Mouse (Mus musculus) small intestine, adult 2 months (tissue): Measurements from ENCODE around the gene Clec18a. TPM values are rescaled to one million over a fixed set of nuclear protein-coding genes. Genes with fewer than 3 reads are reported as not detected.
"Not testable (repeated sequence)": the region's sequence is repeated elsewhere in the genome, so short reads cannot be mapped to it uniquely, and the experiment has no call there.

Experiments used
- H3K27ac ChIP-seq: fragments of 200-500 bp; 2 replicates; pipeline ENCODE4 v1.5.1; 2012; ENCODE audit warnings: low read depth, low read length, control low read depth, inconsistent platforms; ENCODE audit not compliant: insufficient read depth
- H3K27me3 ChIP-seq: fragments of 200-500 bp; 2 replicates; pipeline ENCODE4 v1.6.1; 2012; ENCODE audit warnings: mild to moderate bottlenecking, moderate library complexity, low read length, inconsistent platforms; ENCODE audit not compliant: control insufficient read depth, insufficient read depth
- H3K36me3 ChIP-seq: fragments of 200-500 bp; 2 replicates; pipeline ENCODE4 v1.6.1; 2012; ENCODE audit warnings: mild to moderate bottlenecking, low read length, control low read depth, inconsistent platforms; ENCODE audit not compliant: control insufficient read depth, insufficient read depth
- H3K4me1 ChIP-seq: fragments of 200-500 bp; 2 replicates; pipeline ENCODE4 v1.6.1; 2012; ENCODE audit warnings: low read length, inconsistent platforms, mixed read lengths; ENCODE audit not compliant: control insufficient read depth, insufficient read depth, insufficient read length
- H3K4me3 ChIP-seq: fragments of 200-500 bp; 2 replicates; pipeline ENCODE4 v1.5.1; 2012; ENCODE audit warnings: low read depth, mild to moderate bottlenecking, control low read depth, inconsistent platforms, low read length, moderate library complexity
- CTCF ChIP-seq: fragments of 200-500 bp; IDR thresholded peaks from 2 replicates; pipeline ENCODE4 v1.5.1; 2012; ENCODE audit warnings: low read depth, mild to moderate bottlenecking, control low read depth, inconsistent platforms, low read length, moderate library complexity, mixed read lengths; ENCODE audit not compliant: insufficient replicate concordance, insufficient read length; ENCODE audit errors: extremely low read depth
- POLR2A ChIP-seq: fragments of 200-500 bp; IDR thresholded peaks from 2 replicates; pipeline ENCODE4 v1.6.1; 2012; ENCODE audit warnings: low read depth, mild to moderate bottlenecking, control low read depth, inconsistent platforms, low read length, moderate library complexity
- WGBS: fragments of 180-500 bp; shearing (Covaris S2); methylation state at CpG from one replicate; pipeline ENCODE4 v1.1.7; 2018; 5-methylcytosine and 5-hydroxymethylcytosine counted together
- polyA plus RNA-seq: library from polyadenylated mRNA; depleted of rRNA; stranded (reverse); fragments of >200 nt; gene quantifications from 2 replicates; pipeline ENCODE4 v1.2.3, GENCODE M21; 2012

Gene Clec18a
- polyA plus RNA-seq, 1 experiment: not detected

GRCm38 (mm10) chr8:111034276-111034675 is 58.0 kb downstream of the Clec18a start:
- peak overlapping the region; percentile 62 for H3K27ac ChIP-seq
- peaks cover 17% of the 10 kb centered on the region for H3K36me3 ChIP-seq
- H3K4me3 ChIP-seq: peak overlapping the region; percentile 87
- WGBS: 16% methylated on average over 12 of the region's 12 CpGs
- H3K4me1 ChIP-seq: peaks cover 2% of the 10 kb centered on the region
- TF ChIP-seq POLR2A (no peak), CTCF (no peak)
- no peaks in the 10 kb centered on the region for H3K27me3 ChIP-seq

- Histone ChIP-seq H3K27me3 (no peaks in the 10 kb centered on the region), H3K36me3 (peaks cover 12% of the 10 kb centered on the region), H3K4me3 (peak overlapping the region; percentile 87), H3K27ac (peak overlapping the region; percentile 62), H3K4me1 (peaks cover 2% of the 10 kb centered on the region)
- TF ChIP-seq POLR2A: peak; percentile 53
- TF ChIP-seq CTCF: no peak
- 8% methylated on average over 37 of the region's 37 CpGs for WGBS
Observed at GRCm38 (mm10) chr8:111033482-111034215, 58.6 kb downstream of the Clec18a start.

GRCm38 (mm10) chr8:111032916-111033315 is 59.3 kb downstream of the Clec18a start, which contains the start of gene Aars:
Gene Aars (plus strand): TSS chr8:111033144.
- Histone ChIP-seq H3K27ac (peak within 1 kb of the TSS; percentile 62), H3K36me3 (peaks cover 6% of the 10 kb centered on the region), H3K27me3 (no peaks in the 10 kb centered on the region), H3K4me1 (peaks cover 2% of the 10 kb centered on the region), H3K4me3 (peak within 1 kb of the TSS; percentile 87)
- TF ChIP-seq CTCF (no peak), POLR2A (no peak)
- WGBS: 91% methylated on average over 7 of the region's 7 CpGs

- H3K36me3 ChIP-seq: no peaks in the 10 kb centered on the region
- 97% methylated on average over 19 of the region's 19 CpGs for WGBS
- H3K4me1 ChIP-seq: peaks cover 2% of the 10 kb centered on the region
- no peak for TF ChIP-seq CTCF
- no peak for TF ChIP-seq POLR2A
- H3K27ac ChIP-seq: no peak within 1 kb of the TSS
- no peak within 1 kb of the TSS for H3K4me3 ChIP-seq
- no peaks in the 10 kb centered on the region for H3K27me3 ChIP-seq
Observed at GRCm38 (mm10) chr8:111031572-111031971, 60.7 kb downstream of the Clec18a start, which contains the start of gene Ddx19b. Gene Ddx19b (minus strand): TSS chr8:111031751.

GRCm38 (mm10) chr8:111030045-111030444 is 62.2 kb downstream of the Clec18a start:
- H3K36me3 ChIP-seq: no peaks in the 10 kb centered on the region
- 61% methylated on average over 6 of the region's 6 CpGs for WGBS
- no peak for TF ChIP-seq POLR2A
- TF ChIP-seq CTCF: no peak
- peaks cover 2% of the 10 kb centered on the region for H3K4me1 ChIP-seq
- H3K27ac ChIP-seq: peak overlapping the region; percentile 35; the same call in 1 of the 2 replicates
- peak overlapping the region; percentile 58 for H3K4me3 ChIP-seq
- no peaks in the 10 kb centered on the region for H3K27me3 ChIP-seq

GRCm38 (mm10) chr8:111029589-111029988 is 62.6 kb downstream of the Clec18a start:
- H3K27ac ChIP-seq: no peak overlapping the region
- H3K36me3 ChIP-seq: no peaks in the 10 kb centered on the region
- H3K4me3 ChIP-seq: peak overlapping the region; percentile 58
- 23% methylated on average over 4 of the region's 4 CpGs for WGBS
- TF ChIP-seq POLR2A (no peak), CTCF (no peak)
- H3K27me3 ChIP-seq: no peaks in the 10 kb centered on the region
- peaks cover 2% of the 10 kb centered on the region for H3K4me1 ChIP-seq

GRCm38 (mm10) chr8:111027391-111027937 is 64.8 kb downstream of the Clec18a start:
- WGBS: under 1% methylated on average over 31 of the region's 31 CpGs
- TF ChIP-seq CTCF (no peak), POLR2A (peak; percentile 61)
- H3K36me3 ChIP-seq: 0 out of 2 replicates have a peak, but pooled peaks cover 2% of the 10 kb centered on the region
- peak overlapping the region; percentile 69 for H3K27ac ChIP-seq
- no peaks in the 10 kb centered on the region for H3K27me3 ChIP-seq
- H3K4me1 ChIP-seq: no peaks in the 10 kb centered on the region; the same call in 1 of the 2 replicates
- H3K4me3 ChIP-seq: peak overlapping the region; percentile 75

- H3K4me1 ChIP-seq, H3K36me3 ChIP-seq, H3K27ac ChIP-seq, H3K27me3 ChIP-seq, H3K4me3 ChIP-seq: not testable (repeated sequence)
- WGBS: 73% methylated on average over 2 of the region's 2 CpGs
Observed at GRCm38 (mm10) chr8:111026609-111027008, 65.6 kb downstream of the Clec18a start.

GRCm38 (mm10) chr8:111010230-111010991 is 81.8 kb downstream of the Clec18a start:
- not testable (repeated sequence) for H3K4me3 ChIP-seq
- WGBS: 88% methylated on average over 9 of the region's 10 CpGs

More at GRCm38 (mm10) chr8:111010230-111010991, 81.8 kb downstream of the Clec18a start:
- not testable (repeated sequence) for H3K27ac ChIP-seq, H3K4me1 ChIP-seq, H3K27me3 ChIP-seq
- H3K36me3 ChIP-seq: peaks cover 27% of the 10 kb centered on the region
